Mouse (Mus musculus) natural killer cell, adult 2 months (primary cell): ENCODE results near the gene Gm17571.

Source experiments
- DNase-seq, 2 experiments: peaks; one replicate each; pipeline ENCODE4 v3.0.0; 2022; ENCODE audit warnings: low spot score in 2 of 2

Gm17571 gene

GRCm38 (mm10) chr9:13455231-13455630, 8.7 kb upstream of the Gm17571 start:
- DNase-seq, result no peak

DNA sequence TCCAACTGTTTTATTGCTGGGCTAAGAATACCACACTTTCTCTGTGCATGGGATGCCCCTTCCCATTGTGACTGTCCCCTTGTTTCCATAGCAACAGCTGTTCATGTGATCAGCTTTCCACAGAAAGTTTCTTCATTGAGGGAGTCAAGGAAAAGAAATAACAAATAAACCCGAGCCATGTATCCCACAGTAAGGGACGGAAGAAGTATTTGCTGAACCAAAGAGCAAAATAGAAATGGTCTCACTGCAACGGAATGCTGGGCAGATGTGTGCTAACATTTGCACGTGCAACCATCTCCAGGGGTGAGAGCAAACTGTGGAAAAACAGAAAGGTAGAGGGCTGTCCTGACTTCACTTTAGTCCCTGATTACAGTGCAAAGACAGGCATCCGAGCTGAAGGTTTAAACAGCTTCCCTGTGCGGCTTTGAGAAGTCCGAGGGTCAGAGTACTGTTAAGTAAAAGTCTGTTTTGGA, 8.1 kb upstream of the Gm17571 start:
- no peak for DNase-seq

DNA sequence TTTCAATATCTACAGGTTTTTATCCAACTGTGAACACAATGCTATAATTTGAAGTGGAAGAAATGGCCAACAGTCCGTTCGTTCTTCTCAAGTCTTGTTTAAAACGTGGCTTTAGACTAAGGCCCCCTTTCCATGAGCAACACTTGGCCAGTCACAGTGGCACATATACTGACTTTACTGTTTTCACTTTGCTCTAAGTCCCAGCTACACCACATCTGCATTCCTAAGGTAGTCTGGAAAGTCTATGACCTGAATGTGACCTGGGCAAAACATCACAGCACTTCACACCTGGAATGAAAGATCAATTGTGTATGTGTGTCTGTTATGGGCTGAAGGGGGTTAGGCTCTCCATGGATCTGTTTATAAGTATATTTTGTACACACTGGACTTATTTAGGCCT, 2.2 kb upstream of the Gm17571 start:
- no peak for DNase-seq

- DNase-seq, result peak; percentile 63 to 83
Observed at GRCm38 (mm10) chr9:13446236-13446635, 317 bp downstream of the Gm17571 start.

DNA sequence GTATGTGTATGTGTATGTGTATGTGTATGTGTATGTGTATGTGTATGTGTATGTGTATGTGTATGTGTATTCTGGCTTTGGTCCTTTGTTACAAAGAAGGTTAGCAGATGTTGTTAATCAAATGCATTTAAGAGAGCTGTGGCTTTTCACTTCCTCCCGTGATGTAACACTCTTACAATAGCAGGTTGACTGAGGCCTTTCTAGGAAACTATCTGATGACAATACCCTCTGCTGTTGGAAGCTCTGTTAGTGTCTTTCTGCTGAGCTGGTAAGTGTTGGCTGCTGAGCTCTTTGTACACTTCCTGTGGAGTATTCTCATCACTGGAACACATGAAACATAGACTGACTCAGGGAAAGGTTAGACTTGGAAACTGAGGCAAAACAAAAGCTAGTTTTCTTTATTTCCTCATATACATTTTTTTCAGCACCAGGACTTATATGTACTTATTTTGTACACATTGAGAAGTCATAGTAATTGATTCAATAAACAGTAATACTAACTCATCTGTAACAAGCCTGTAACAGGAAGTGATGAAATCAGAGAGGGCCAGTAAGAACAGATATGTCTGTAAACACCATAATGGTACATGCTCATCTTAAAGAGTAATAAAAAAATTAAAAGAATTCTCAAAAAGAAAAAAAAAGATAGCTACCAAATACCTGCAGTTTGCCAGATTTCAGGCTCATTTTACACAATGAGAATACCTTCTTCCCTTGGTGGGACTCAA, 2.9 kb downstream of the Gm17571 start:
- peak; percentile 44 to 62 for DNase-seq

GRCm38 (mm10) chr9:13442012-13442735, 4.4 kb downstream of the Gm17571 start:
- no peak for DNase-seq

DNA sequence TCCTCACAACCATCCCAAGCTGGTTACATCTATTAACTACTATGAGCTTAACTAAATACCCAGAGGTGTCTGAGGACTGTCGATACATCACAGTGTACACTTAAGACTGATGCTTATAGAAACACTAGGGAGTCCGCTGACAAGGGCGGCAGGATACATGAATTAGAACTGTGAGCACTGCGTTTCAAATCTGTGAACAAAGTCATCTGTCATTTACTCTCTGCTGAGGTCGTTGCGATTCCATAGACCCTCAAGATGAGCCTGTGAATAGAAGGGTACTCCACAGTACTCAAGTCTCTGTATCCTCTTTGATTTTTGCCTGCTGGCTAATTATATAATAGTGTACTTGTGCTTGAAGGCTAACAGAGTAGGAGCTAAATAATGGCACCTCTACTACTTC, 5.6 kb downstream of the Gm17571 start:
- no peak for DNase-seq

DNA sequence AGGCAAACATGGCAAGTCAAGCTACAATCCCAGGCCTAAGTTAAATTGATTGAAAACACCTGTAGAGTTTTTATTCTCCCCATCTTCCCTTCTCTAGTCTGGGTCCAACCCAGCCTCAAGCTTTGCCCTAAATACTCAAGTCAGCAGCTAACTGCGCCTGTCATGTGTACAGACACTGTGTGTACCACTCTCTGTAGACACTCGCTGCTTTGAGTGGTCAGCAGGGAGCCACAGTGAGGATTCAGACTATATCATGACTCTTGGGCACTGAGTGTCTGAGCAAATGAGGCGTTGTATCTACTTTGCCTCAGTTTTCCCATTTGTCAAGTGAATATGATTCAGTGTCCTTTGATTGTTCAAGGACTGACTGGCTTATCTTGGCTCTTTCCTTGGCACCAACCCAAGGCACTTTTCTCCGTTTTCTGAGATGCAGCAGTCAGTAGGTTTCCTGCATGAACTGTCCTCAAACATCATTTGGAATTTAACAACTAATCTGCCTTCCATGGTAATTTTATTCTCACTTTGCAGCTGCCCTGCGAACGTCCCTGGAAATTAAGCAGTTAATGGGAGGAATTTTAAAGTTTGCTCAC, 13.0 kb downstream of the Gm17571 start:
- DNase-seq, result no peak

DNA sequence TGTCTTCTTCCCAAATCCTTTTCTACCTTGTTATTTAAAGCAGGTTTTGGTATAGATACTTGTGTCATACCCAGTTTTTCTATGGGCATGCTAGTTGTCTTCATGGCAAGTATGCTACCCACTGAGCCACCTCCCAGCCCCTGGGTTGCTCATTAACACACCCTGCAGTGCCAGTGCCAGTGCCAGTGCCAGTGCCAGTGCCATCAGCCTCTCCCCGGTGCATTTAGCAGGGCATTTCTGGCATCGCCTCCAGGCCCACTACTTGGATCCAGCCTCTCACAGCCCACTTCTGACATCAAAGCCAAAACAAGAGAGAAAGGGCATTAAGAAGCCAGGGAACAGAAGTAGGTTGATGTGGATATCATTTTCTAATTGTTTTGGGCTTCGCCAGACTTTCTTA, 14.9 kb downstream of the Gm17571 start:
- no peak for DNase-seq

DNA sequence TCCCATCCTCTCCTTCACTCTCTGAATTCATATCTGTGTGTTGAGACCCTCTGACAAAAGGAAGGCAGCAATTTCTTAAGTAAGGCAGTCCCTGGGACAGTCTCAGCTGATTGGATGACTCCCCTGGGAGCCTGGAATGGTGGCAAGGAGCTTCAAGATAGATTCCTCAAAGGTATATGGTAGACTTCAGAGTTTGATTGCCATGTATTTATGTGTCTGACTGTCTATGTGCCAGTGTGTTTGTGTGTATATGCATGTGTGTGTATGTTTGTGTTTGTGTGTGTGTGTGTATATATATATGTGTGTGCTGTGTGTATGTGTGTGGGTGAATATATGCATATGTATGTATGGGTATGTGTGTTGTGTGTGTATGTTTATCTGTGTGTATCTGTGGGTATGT, 15.8 kb downstream of the Gm17571 start:
- no peak for DNase-seq

DNA sequence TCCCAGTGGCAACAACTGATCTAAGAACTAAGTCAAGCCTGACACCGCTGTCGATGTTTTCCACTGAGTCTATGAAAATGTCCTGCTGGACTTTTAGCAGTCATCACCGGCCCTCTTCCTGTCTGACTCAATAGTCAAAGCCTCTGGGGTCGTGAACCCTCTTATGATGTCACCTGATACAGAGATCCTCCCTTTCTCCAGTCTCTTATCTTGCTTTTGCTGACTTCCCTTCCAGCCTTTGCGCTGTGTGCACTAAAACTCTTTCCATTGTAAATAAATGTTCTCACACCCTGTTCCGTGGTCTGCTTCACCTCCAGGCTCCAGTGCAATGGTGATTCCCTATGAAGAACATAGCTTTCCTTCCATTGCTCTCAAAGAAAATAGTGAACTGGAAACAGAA, 16.3 kb downstream of the Gm17571 start:
- no peak for DNase-seq

DNA sequence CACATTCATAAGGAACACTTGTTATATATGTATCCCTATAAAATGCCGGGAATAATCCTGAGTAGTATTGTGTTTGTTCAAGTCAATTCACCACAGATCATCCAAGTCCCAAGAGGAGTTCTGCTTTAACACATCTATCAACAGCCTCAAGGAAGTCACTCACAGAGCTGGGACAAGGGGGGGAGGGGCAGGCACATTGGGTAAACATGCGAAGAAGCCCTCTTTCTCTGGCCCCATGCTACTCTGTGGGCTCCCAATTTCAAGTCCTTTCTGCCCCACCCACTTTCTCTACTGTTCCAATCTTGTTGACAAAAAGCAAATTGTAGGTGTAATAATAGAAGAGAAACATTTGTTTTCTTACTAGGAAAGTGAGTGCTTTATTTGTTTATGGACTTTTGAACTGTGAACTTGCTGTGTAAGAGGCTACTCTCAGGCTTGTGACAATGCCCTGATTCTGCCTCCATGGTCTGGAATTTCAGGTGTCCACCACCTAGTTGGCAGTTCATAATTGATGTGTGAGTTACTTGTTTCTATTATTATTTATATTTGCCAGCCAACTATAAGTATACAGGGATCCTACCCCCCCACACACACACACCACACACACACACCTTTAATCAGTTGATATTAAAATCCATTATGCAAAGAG, 17.0 kb downstream of the Gm17571 start:
- no peak for DNase-seq

DNA sequence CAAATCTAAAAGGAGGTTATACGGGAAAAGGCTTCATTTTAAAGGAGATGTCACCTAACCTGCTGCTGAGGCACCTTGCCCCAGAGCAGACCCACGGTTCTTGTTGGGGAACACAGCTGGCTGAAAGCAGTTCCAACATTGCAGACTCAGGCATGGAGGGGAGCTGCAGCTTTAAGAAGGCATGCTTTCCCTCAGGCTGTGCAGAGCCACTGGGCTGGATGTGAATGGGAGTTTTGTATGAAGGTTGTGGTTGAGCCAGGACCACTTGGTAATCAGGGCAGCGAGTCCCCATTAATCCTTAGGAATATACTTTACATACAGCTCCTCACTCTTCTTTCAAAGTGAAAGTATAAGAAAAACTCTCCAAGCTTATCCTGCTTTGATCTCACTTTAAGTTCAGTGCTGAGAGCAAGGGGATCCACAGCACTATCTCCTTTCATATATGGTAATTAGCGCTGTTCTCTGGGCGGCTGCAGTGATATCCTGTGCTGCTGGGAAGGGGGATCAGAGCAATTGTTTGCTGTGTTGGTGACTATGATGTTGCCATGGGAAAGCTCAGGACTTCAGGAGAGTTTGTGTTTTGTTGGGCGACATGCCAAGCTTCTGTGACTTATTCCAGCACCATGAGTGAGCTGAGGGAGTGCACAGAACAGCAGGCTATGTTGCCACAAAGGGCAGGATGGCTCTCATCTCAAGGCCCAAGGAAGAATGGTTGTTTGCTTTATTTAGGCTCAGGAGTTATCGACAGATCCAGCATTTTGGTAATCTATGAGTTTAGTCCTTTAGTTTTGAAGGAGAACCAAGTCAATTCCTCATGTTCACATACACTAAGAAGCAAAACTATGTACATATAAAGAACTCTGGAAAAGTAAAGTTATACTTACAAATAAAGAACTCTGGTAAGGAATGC, 21.3 kb downstream of the Gm17571 start:
- DNase-seq, result no peak

DNA sequence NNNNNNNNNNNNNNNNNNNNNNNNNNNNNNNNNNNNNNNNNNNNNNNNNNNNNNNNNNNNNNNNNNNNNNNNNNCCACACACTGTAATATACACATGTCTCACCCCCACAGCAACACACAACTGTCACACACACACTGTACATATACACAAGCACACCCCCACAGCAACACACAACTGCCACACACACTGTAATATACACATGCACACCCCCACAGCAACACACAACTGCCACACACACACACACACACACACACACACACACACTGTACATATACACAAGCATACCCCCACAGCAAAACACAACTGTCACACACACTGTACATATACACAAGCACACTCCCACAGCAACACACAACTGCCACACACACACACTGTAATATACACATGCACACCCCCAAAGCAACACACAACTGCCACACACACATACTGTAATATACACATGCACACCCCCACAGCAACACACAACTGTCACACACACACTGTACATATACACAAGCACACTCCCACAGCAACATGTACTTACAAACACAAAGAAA, 32.3 kb downstream of the Gm17571 start:
- DNase-seq, result no peak
